Mouse (Mus musculus): ENCODE measurements around the gene Ntrk3.

Ntrk3 gene

GRCm38 (mm10) chr7:78619818-78620577 is 117.8 kb downstream of the Ntrk3 start:
- DNase-seq, result no peak

GRCm38 (mm10) chr7:78605538-78606130 is 132.2 kb downstream of the Ntrk3 start:
- no peak for DNase-seq

- DNase-seq, result no peak
Measured at GRCm38 (mm10) chr7:78603922-78604321, 133.9 kb downstream of the Ntrk3 start.

- DNase-seq, result no peak
Measured at GRCm38 (mm10) chr7:78601851-78602250, 136.0 kb downstream of the Ntrk3 start.

- no peak for DNase-seq
Measured at GRCm38 (mm10) chr7:78600886-78601285, 136.9 kb downstream of the Ntrk3 start.

GRCm38 (mm10) chr7:78599941-78600677 is 137.7 kb downstream of the Ntrk3 start:
- no peak for DNase-seq

- no peak for DNase-seq
Measured at GRCm38 (mm10) chr7:78598147-78598546, 139.7 kb downstream of the Ntrk3 start.

- DNase-seq, result no peak
Measured at GRCm38 (mm10) chr7:78597251-78598129, 140.3 kb downstream of the Ntrk3 start.

GRCm38 (mm10) chr7:78596556-78596955 is 141.3 kb downstream of the Ntrk3 start:
- DNase-seq, result no peak

GRCm38 (mm10) chr7:78595895-78596294 is 141.9 kb downstream of the Ntrk3 start:
- DNase-seq, result peak; percentile 40

- DNase-seq, result no peak
Measured at GRCm38 (mm10) chr7:78592948-78593347, 144.9 kb downstream of the Ntrk3 start.

GRCm38 (mm10) chr7:78592172-78592571 is 145.6 kb downstream of the Ntrk3 start:
- no peak for DNase-seq

- DNase-seq, result no peak
Measured at GRCm38 (mm10) chr7:78589766-78590165, 148.0 kb downstream of the Ntrk3 start.

GRCm38 (mm10) chr7:78586800-78587199 is 151.0 kb downstream of the Ntrk3 start:
- DNase-seq, result no peak

GRCm38 (mm10) chr7:78585960-78586359 is 151.9 kb downstream of the Ntrk3 start:
- no peak for DNase-seq

- DNase-seq, result no peak
Measured at GRCm38 (mm10) chr7:78584936-78585335, 152.9 kb downstream of the Ntrk3 start.

- no peak for DNase-seq
Measured at GRCm38 (mm10) chr7:78584499-78584898, 153.3 kb downstream of the Ntrk3 start.

- no peak for DNase-seq
Measured at GRCm38 (mm10) chr7:78583678-78584077, 154.1 kb downstream of the Ntrk3 start.

GRCm38 (mm10) chr7:78581341-78581740 is 156.5 kb downstream of the Ntrk3 start:
- DNase-seq, result no peak

GRCm38 (mm10) chr7:78579461-78580234 is 158.2 kb downstream of the Ntrk3 start:
- DNase-seq, result no peak

GRCm38 (mm10) chr7:78578461-78579359 is 159.1 kb downstream of the Ntrk3 start:
- no peak for DNase-seq

All from lung, postnatal 36 days (tissue).